Mouse (Mus musculus): ENCODE data around the gene Kitl.

GRCm38 (mm10) chr10:100073092-100073491 is 57.7 kb downstream of the Kitl start:
- no peak for TF ChIP-seq GATA1 (IDR thresholded peaks at IDR 0.05; ENCODE audit: low read length)
- TF ChIP-seq TAL1 (IDR thresholded peaks at IDR 0.05; ENCODE audit: low read length): no peak
